Mouse (Mus musculus): ENCODE results near the gene Clybl. TPM values are rescaled to one million over a fixed set of nuclear protein-coding genes. Genes with fewer than 3 reads are reported as not detected.
A peak's percentile ranks its signal among the peaks of the same experiment; 100 is the strongest.

Clybl gene
- total and polyA plus RNA-seq, 2 experiments from 2014 or later, result 10.6 to 21.0 TPM

DNA sequence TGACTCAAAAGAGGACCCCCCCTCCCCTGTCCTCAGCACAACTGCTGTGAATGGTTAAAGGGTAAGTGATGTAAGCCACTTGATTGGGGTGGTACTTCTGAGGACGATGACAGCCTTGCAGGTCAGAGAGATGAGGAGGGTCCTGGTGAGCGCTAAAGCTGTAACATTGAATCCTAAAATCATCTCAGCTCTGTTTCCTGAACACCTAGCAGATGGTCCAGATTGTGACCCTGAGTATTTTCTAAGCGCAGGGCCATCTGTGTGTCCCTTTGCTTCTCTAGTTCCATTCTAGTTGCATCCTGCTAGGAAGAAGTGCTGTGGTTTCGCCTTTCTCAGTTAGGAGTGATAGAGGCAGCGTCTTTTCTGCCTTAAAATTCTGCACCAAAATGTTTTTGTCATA, 158.6 kb downstream of the Clybl start:
- no peak overlapping the region for H3K27ac ChIP-seq (ENCODE audit: low read depth, low read length)
- H3K27me3 ChIP-seq (ENCODE audit: insufficient read depth, low read length), result peaks cover 6% of the 10 kb centered on the region
- DNase-seq, result no peak
- no peak for TF ChIP-seq CTCF (IDR thresholded peaks at IDR 0.05; ENCODE audit: low read depth)
- no peaks in the 10 kb centered on the region for H3K4me1 ChIP-seq (ENCODE audit: insufficient read depth)
- H3K36me3 ChIP-seq (ENCODE audit: insufficient read depth), result no peaks in the 10 kb centered on the region
- 85% methylated on average over 5 of the region's 5 CpGs for WGBS
- no peak for ATAC-seq
- H3K4me3 ChIP-seq (ENCODE audit: low read depth, low read length), result no peak overlapping the region
- no peak overlapping the region for H3K9ac ChIP-seq
- H3K9me3 ChIP-seq (ENCODE audit: low read length), result no peaks in the 10 kb centered on the region
- no peak overlapping the region for H3K4me2 ChIP-seq (ENCODE audit: low read depth)

- Histone ChIP-seq H3K4me3 (ENCODE audit: low read depth, low read length) (no peak overlapping the region), H3K27ac (ENCODE audit: low read depth, low read length) (no peak overlapping the region), H3K9me3 (ENCODE audit: low read length) (no peaks in the 10 kb centered on the region), H3K4me2 (ENCODE audit: low read depth) (no peak overlapping the region), H3K36me3 (ENCODE audit: insufficient read depth) (no peaks in the 10 kb centered on the region), H3K4me1 (ENCODE audit: insufficient read depth) (no peaks in the 10 kb centered on the region), H3K9ac (no peak overlapping the region), H3K27me3 (ENCODE audit: insufficient read depth, low read length) (peaks cover 7% of the 10 kb centered on the region)
- DNase-seq, result no peak
- no peak for ATAC-seq
- TF ChIP-seq CTCF (IDR thresholded peaks at IDR 0.05; ENCODE audit: low read depth), result no peak
- WGBS, result 68% methylated on average over 6 of the region's 6 CpGs
Observed at GRCm38 (mm10) chr14:122341591-122342360, 160.3 kb downstream of the Clybl start.

- no peaks in the 10 kb centered on the region for H3K9me3 ChIP-seq (ENCODE audit: low read length)
- H3K4me1 ChIP-seq (ENCODE audit: insufficient read depth), result peaks cover 4% of the 10 kb centered on the region; the same call in 1 of the 2 replicates
- ATAC-seq (no peak), DNase-seq (no peak)
- 36% methylated on average over 18 of the region's 18 CpGs for WGBS
- no peak overlapping the region for H3K9ac ChIP-seq
- 0 out of 2 replicates have a peak overlapping the region, but pooled peaks have one; percentile 5 for H3K4me2 ChIP-seq (ENCODE audit: low read depth)
- no peak overlapping the region for H3K27ac ChIP-seq (ENCODE audit: low read depth, low read length)
- no peak for TF ChIP-seq CTCF (IDR thresholded peaks at IDR 0.05; ENCODE audit: low read depth)
- H3K4me3 ChIP-seq (ENCODE audit: low read depth, low read length), result no peak overlapping the region
- peaks cover 7% of the 10 kb centered on the region for H3K27me3 ChIP-seq (ENCODE audit: insufficient read depth, low read length)
- H3K36me3 ChIP-seq (ENCODE audit: insufficient read depth), result no peaks in the 10 kb centered on the region
Observed at GRCm38 (mm10) chr14:122344272-122345224, 163.0 kb downstream of the Clybl start.

DNA sequence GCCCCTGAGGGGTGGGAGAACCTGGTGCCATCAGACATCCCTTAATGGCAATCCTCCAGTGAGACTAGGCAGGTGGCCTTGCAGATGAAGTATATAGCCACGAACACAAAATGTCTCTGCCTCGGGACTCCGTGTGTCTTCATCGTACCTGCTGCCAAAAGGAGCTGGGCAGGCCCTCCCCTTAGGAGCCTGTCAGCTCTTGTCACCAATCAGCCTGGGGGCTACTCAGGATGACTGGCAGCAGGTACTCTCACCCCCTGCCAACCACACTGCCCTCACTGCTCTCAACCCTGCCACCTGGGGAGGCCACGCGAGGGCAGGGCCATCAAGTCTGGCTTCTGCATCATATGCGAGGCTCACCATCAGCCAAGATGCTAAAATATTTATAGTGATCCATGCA, 166.6 kb downstream of the Clybl start:
- DNase-seq (no peak), ATAC-seq (no peak)
- no peak overlapping the region for H3K4me3 ChIP-seq (ENCODE audit: low read depth, low read length)
- no peaks in the 10 kb centered on the region for H3K9me3 ChIP-seq (ENCODE audit: low read length)
- H3K4me2 ChIP-seq (ENCODE audit: low read depth), result no peak overlapping the region
- 63% methylated on average over 7 of the region's 7 CpGs for WGBS
- no peak for TF ChIP-seq CTCF (IDR thresholded peaks at IDR 0.05; ENCODE audit: low read depth)
- H3K27me3 ChIP-seq (ENCODE audit: insufficient read depth, low read length), result peaks cover 7% of the 10 kb centered on the region; the same call in 1 of the 2 replicates
- no peak overlapping the region for H3K9ac ChIP-seq
- peaks cover 5% of the 10 kb centered on the region; the same call in 1 of the 2 replicates for H3K4me1 ChIP-seq (ENCODE audit: insufficient read depth)
- H3K27ac ChIP-seq (ENCODE audit: low read depth, low read length), result no peak overlapping the region
- H3K36me3 ChIP-seq (ENCODE audit: insufficient read depth), result no peaks in the 10 kb centered on the region

GRCm38 (mm10) chr14:122349326-122349725, 167.8 kb downstream of the Clybl start:
- Histone ChIP-seq H3K9ac (no peak overlapping the region), H3K4me2 (ENCODE audit: low read depth) (no peak overlapping the region), H3K27ac (ENCODE audit: low read depth, low read length) (no peak overlapping the region), H3K4me3 (ENCODE audit: low read depth, low read length) (no peak overlapping the region), H3K4me1 (ENCODE audit: insufficient read depth) (peaks cover 5% of the 10 kb centered on the region; the same call in 1 of the 2 replicates), H3K36me3 (ENCODE audit: insufficient read depth) (no peaks in the 10 kb centered on the region), H3K9me3 (ENCODE audit: low read length) (no peaks in the 10 kb centered on the region), H3K27me3 (ENCODE audit: insufficient read depth, low read length) (0 out of 2 replicates have a peak, but pooled peaks cover 3% of the 10 kb centered on the region)
- DNase-seq (peak; percentile 65), ATAC-seq (peak; percentile 69)
- no peak for TF ChIP-seq CTCF (IDR thresholded peaks at IDR 0.05; ENCODE audit: low read depth)
- 53% methylated on average over 5 of the region's 5 CpGs for WGBS

DNA sequence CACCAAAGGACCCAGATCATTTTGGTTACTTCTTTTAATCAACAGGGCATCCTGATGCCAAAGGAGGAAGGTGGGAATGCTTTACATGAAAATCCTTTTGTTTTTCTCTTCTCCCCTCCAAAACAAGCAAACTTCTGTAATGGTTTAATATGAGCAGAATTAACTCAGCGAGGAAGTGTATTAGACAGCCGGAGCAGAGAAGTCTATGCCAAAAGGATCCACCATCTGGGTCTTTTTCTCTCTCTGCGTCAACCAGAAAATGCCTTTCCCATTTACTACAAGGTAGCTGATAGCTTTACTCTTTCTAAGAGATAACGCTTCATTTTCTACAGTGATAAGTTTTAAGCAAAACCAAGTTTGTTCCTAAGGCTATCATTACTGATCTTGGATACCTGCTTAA, 168.3 kb downstream of the Clybl start:
- DNase-seq, result peak; percentile 51
- 59% methylated on average over 4 of the region's 4 CpGs for WGBS

More for the DNA sequence above, 168.3 kb downstream of the Clybl start:
- no peaks in the 10 kb centered on the region for H3K9me3 ChIP-seq (ENCODE audit: low read length)
- no peak overlapping the region for H3K4me2 ChIP-seq (ENCODE audit: low read depth)
- 0 out of 2 replicates have a peak, but pooled peaks cover 3% of the 10 kb centered on the region for H3K27me3 ChIP-seq (ENCODE audit: insufficient read depth, low read length)
- no peak overlapping the region for H3K4me3 ChIP-seq (ENCODE audit: low read depth, low read length)
- peak; percentile 40; the same call in 1 of the 2 replicates for ATAC-seq
- no peak overlapping the region for H3K9ac ChIP-seq
- no peaks in the 10 kb centered on the region for H3K36me3 ChIP-seq (ENCODE audit: insufficient read depth)
- no peak overlapping the region for H3K27ac ChIP-seq (ENCODE audit: low read depth, low read length)
- H3K4me1 ChIP-seq (ENCODE audit: insufficient read depth), result peaks cover 5% of the 10 kb centered on the region; the same call in 1 of the 2 replicates
- TF ChIP-seq CTCF (IDR thresholded peaks at IDR 0.05; ENCODE audit: low read depth), result no peak

Data from forebrain, postnatal 0 days (tissue).